Mouse (Mus musculus) macrophage (primary cell): Measurements from ENCODE around the gene Dapk3. TPM values are rescaled to one million over a fixed set of nuclear protein-coding genes. Genes with fewer than 3 reads are reported as not detected.
"Not testable (repeated sequence)": the region's sequence is repeated elsewhere in the genome, so short reads cannot be mapped to it uniquely, and the experiment has no call there.

Source experiments
- H3K27ac ChIP-seq: fragments of 350-480 bp; formaldehyde crosslinking; 2 replicates; pipeline ENCODE4 v1.9.0; 2021
- H3K36me3 ChIP-seq: fragments of 350-480 bp; formaldehyde crosslinking; 2 replicates; pipeline ENCODE4 v1.9.0; 2021; ENCODE audit errors: inconsistent target
- H3K4me3 ChIP-seq: fragments of 350-480 bp; formaldehyde crosslinking; 2 replicates; pipeline ENCODE4 v1.9.0; 2021; ENCODE audit errors: inconsistent target
- H3K79me2 ChIP-seq: fragments of 350-480 bp; formaldehyde crosslinking; 2 replicates; pipeline ENCODE4 v1.9.0; 2021; ENCODE audit errors: inconsistent target
- WGBS: methylation state at CpG from one replicate; pipeline ENCODE4 v1.1.7; 2026; ENCODE audit warnings: inconsistent platforms; ENCODE audit not compliant: missing documents; 5-methylcytosine and 5-hydroxymethylcytosine counted together
- polyA plus RNA-seq: library from polyadenylated mRNA; stranded (reverse); fragments of 250-400 nt; gene quantifications from 3 replicates; pipeline ENCODE4 v1.2.4, GENCODE M21; 2018; ENCODE audit warnings: inconsistent platforms

Gene Dapk3
- polyA plus RNA-seq, 1 experiment from 2014 or later: 57.0 TPM

DNA sequence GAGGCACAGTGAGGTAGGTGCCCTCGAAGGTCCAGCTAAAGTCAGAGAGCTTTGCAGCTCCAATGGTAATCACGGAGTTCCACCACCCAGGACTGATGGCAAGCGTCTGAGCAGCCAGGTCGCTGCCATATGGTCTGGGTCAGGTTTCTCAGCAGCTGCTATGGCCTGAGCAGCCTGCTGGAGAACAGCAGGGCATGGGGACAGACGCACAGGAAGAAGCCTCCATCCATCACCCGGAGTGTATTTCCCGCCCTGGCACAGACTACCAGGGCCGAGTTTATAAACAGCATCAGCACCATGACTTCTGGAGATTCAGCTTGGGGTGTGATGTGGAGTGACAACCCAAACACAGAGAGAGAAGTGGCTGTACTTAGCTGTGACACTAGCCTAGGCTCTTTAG lies 17.7 kb upstream of the Dapk3 start:
- no peak overlapping the region for H3K4me3 ChIP-seq
- WGBS: 94% methylated on average over 8 of the region's 8 CpGs
- peaks cover 73% of the 10 kb centered on the region for H3K79me2 ChIP-seq
- no peak overlapping the region for H3K27ac ChIP-seq
- H3K36me3 ChIP-seq: peaks cover 4% of the 10 kb centered on the region; the same call in 1 of the 2 replicates

DNA sequence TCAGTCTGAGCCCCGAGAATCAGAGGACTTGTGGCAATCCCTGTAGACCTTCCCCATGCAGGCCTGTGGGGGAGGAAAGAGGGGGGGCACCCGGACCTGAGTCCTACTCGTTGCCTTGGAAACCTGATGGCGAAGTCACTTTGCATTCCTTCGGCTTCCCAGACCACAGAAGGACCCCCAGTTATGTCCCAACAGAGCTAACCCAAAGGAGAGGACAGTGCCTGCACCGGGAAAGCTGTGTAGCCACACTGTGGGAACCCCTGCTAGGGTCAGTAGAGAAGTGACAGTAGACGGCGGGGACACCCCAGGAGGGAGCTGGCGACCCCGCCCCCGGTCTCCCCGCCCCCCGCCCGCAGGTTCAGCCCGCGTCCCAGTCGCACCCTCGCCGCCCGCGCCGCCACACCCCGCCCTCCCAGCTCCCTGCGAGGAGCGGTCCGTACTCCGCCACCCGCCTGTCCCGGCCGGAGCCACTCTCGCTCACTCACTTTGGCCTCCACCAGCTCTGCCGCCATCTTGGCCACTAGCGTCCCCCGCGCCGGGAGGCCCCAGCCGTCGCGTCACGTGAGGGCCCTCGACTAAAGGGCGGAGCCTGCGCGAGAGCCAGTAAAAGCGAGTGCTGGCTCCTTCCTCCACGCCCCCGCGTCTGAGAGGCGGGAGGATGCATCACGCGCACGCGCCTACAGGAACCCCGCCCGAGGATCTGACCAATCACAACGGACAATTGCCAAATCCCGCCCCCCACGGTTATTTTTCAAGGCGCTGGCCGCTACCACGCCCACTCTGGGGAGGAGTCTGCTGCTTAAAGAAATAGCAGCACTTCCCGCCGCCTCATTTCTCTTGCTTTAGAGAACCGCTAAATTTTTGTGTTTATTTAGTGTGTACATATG lies 15.4 kb upstream of the Dapk3 start, which contains the start of gene Pias4:
Pias4 (minus strand) TSS at position 724 of the 887 bp plus-strand sequence.
- WGBS: 1% methylated on average over 63 of the region's 64 CpGs
- Histone ChIP-seq H3K27ac (peak within 1 kb of the TSS; percentile 65), H3K4me3 (peak within 1 kb of the TSS; percentile 92), H3K79me2 (peaks cover 49% of the 10 kb centered on the region), H3K36me3 (no peaks in the 10 kb centered on the region; the same call in 1 of the 2 replicates)

DNA sequence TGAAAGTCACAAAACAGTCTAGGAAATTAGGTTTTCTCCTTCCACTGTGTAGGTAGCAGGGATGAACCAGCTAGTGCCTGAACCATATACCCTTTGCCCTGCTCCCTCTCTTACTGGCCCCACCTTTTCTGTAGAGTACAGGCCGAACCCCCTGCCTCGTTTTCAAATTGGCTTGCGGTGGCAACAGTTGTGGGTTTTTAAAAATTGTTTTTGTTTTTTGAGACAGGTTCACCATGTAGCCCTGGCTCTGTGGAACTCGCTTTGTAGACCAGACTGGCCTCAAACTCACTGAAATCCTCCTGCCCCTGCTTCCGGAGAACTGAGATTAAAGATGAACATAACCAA lies 14.7 kb upstream of the Dapk3 start:
- H3K4me3 ChIP-seq: peak overlapping the region; percentile 55
- H3K36me3 ChIP-seq: no peaks in the 10 kb centered on the region
- H3K79me2 ChIP-seq: peaks cover 43% of the 10 kb centered on the region
- WGBS: 4% methylated on average over 5 of the region's 5 CpGs
- peak overlapping the region; percentile 65 for H3K27ac ChIP-seq

DNA sequence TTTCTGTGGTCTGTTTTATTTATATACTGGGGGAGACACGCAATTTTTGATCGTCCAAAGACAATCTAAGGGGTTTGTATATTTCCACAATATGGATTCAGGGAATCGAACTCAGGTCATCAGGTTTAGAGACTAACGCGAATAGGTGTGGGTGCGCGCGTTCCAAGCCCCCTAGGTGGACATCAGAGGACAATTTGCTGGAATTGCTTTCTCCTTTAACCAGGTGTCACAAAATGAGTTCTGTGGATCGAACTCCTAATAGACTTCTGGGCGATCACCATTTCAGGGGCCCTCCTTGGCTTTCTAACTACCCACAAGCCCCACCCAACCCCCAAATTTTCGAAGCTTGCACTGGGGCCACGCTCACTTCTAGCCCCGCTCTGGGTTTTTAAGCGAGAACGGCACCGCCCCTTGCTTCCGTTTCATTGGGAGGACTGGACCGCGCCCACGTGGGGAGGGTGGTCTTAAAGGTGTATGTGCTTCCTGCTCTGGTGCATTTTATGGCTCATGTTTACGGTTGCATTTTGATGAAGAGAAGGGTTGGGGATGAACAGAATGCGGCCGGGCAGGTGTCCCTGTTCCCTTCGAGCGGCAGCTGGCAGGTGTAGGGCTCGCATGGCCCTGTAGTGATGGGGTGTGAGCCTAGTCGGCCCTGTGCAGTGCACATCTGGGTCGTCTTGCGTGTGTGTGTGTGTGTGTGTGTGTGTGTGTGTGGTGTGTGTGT lies 14.1 kb upstream of the Dapk3 start:
- WGBS: under 1% methylated on average over 27 of the region's 29 CpGs
- peak overlapping the region; percentile 65 for H3K27ac ChIP-seq
- H3K36me3 ChIP-seq: no peaks in the 10 kb centered on the region

DNA sequence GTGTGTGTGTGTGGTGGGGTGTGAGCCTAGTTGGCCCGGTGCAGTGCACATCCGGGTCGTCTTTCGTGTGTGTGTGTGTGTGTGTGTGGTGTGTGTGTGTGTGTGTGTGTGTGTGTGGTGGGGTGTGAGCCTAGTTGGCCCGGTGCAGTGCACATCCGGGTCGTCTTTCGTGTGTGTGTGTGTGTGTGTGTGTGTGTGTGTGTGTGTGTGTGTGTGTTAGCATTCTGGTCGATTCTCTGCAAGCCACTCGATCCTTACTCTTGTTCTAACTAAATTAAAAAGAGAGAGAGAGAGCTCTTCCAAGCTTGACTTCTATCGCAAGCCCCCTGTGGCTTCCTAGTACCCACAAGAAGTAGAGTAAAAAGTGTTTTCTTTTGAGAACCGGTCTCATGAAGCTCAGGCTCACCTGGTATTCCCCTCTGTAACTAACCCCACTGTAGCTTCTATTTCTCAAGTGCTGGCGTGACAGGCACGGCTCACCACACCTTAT lies 13.3 kb upstream of the Dapk3 start:
- WGBS: 18% methylated on average over 7 of the region's 14 CpGs
- H3K79me2 ChIP-seq: peaks cover 29% of the 10 kb centered on the region
- not testable (repeated sequence) for H3K36me3 ChIP-seq, H3K27ac ChIP-seq, H3K4me3 ChIP-seq

More for the DNA sequence above, 14.1 kb upstream of the Dapk3 start:
- H3K4me3 ChIP-seq: peak overlapping the region; percentile 55
- peaks cover 37% of the 10 kb centered on the region for H3K79me2 ChIP-seq

DNA sequence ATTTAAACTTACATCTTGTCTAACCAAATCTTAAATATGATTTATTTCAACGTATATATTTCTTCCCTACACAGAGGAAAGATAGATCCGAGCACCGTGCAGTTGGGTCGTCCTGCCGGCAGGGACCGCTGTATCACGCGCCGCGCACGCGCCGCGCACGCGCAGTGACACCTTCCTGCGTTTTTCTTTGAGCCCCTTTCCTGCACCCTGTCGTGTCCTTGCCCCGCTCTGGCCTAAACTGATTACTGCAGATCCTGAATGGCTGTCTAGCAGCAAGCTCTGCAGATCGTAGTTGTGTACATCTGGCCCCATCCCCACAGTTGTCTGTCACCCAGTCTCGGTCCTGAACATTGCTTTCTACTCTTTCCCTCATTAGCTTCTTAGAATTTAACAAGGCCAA lies 9.7 kb upstream of the Dapk3 start:
- Histone ChIP-seq H3K4me3 (no peak overlapping the region), H3K36me3 (peaks cover 6% of the 10 kb centered on the region; the same call in 1 of the 2 replicates), H3K27ac (peak overlapping the region; percentile 57), H3K79me2 (peaks cover 17% of the 10 kb centered on the region)
- 3% methylated on average over 21 of the region's 21 CpGs for WGBS

DNA sequence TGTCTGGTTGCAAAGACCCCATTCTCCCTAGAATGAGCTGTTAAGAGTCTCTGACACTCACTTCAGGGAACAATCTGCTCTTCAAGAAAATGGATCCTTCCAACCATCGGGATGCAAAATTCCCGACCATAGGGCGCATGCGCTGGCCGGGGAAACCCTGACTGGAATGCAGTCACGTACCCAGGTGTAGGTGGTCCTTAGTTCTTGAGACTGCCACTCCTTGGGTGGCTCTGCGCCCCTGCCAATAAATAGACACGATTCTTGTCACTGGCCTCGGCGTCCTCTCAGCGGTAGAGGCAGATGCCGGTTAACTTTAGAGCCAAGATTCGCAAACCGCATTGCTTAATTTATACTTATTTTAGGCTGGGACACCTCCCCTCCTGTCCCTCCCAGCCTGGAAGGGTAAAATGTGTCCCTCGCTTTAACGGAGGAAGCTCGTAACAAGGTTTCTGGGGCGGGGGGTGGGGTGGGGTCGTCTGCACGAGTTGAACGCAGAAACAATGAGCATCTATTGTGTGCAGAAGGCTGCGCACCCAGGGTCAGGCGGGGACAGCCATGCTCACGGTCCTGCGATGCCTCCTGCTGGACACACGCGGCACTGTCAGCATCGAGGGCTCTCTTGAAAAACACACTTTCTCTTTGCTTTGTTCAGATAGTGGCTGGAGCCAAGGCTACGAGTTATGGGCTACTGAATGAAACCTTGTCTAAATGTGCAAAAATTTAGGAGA lies 8.0 kb upstream of the Dapk3 start:
- 17% methylated on average over 29 of the region's 29 CpGs for WGBS
- Histone ChIP-seq H3K4me3 (no peak overlapping the region), H3K27ac (peak overlapping the region; percentile 33), H3K36me3 (peaks cover 23% of the 10 kb centered on the region), H3K79me2 (peaks cover 33% of the 10 kb centered on the region)

DNA sequence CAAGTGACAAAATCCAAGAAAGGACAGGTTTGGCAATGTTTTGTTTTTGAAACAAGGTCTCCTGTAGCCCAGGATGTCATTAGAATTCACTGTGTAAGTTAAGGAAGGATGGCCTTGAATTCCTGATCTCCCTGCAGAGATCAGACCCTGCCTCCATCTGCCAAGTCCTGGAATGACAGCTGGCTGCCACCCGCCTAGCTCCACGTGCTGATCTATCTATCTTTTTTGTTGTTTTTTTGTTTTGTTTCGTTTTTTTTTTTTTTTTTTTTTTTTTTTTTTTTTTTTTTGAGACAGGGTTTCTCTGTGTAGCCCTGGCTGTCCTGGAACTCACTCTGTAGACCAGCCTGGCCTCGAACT lies 7.5 kb upstream of the Dapk3 start:
- WGBS: 0% methylated on average over 1 of the region's 4 CpGs
- not testable (repeated sequence) for H3K4me3 ChIP-seq
- H3K27ac ChIP-seq: peak overlapping the region; percentile 33
- H3K36me3 ChIP-seq: peaks cover 28% of the 10 kb centered on the region
- peaks cover 39% of the 10 kb centered on the region for H3K79me2 ChIP-seq

DNA sequence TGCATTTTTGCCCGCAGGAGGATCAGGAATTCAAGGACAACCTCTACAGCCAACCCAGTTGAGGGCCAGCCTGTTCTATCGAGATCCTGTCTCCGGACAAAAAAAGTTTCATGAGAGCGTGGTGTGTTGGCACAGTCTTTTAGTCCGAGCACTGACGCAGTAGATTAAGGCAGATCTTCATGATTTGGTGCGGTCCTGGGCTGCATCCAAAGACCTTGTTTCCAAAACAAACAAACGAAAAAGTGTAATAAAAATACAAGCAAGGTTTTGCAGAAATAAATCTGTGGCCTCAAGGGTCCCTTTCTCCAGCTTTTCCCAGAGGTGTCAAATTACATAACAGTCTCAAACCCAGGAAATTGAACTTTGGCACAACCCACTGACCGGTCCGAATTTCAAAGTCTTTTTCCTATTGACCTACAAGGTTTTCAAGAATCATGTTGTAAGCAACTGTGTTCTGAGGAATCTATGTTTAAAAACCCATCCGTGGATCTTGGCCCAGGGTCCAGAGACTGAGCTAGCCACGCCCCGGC lies 6.8 kb upstream of the Dapk3 start:
- 23% methylated on average over 12 of the region's 13 CpGs for WGBS
- Histone ChIP-seq H3K4me3 (peak overlapping the region; percentile 6; the same call in 1 of the 2 replicates), H3K79me2 (peaks cover 45% of the 10 kb centered on the region), H3K36me3 (peaks cover 35% of the 10 kb centered on the region), H3K27ac (peak overlapping the region; percentile 31; the same call in 1 of the 2 replicates)

DNA sequence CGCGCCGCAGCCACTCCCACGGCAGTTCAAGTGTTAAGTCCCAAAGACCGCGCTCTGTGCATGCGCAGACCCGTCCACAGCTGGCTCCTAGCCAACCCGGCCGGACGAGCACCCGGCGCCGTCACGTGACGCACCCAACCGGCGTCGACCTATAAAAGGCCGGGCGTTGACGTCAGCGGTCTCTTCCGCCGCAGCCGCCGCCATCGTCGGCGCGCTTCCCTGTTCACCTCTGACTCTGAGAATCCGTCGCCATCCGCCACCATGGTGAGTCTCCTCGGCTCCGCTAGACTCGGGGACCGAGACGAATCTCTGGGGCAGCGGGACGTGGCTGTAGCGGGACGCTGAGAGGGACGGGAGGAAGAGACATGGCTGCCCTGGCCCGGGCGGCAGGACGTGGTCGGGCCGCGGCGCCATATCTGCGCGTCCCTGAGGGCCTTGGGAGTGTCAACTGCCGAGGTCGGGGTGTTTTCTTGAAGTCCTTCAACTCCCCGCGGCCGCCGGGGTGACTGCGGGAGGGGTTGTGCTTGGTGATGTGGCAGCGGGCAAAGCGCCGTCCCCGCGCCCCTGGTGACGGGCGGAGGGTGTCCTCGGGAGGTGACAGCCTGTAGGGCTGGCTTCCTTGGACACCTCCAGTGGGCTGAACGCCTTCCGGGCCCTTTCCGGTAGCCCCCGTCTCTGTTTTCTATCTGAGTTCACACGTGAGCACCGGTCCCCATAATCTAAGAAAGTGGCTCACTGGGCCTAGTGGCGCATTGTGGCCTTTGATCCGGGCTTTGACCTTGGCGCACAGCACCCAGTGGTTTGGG lies 6.1 kb upstream of the Dapk3 start, which contains the start of gene Eef2:
Eef2 (plus strand) TSS at position 166 of the 806 bp plus-strand sequence.
- under 1% methylated on average over 75 of the region's 77 CpGs for WGBS
- peaks cover 42% of the 10 kb centered on the region for H3K36me3 ChIP-seq
- peak within 1 kb of the TSS; percentile 94 for H3K4me3 ChIP-seq

DNA sequence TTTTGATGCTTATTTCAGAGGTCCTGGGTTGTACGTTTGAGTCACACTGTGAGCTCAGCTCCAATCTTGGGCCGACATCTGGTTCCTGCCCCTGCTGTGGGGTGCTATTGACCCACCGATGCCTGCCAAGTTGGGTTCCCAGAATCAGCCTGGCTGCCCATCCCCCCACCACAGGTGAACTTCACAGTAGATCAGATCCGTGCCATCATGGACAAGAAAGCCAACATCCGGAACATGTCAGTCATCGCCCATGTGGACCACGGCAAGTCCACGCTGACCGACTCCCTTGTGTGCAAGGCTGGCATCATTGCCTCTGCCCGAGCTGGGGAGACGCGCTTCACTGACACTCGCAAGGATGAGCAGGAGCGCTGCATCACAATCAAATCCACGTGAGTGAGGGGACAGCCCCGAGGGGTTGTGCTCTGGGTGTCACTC lies 5.3 kb upstream of the Dapk3 start:
- Histone ChIP-seq H3K79me2 (peaks cover 45% of the 10 kb centered on the region), H3K4me3 (peak overlapping the region; percentile 94), H3K36me3 (peaks cover 49% of the 10 kb centered on the region), H3K27ac (peak overlapping the region; percentile 65)
- WGBS: 22% methylated on average over 16 of the region's 16 CpGs

More for the DNA sequence above, 6.1 kb upstream of the Dapk3 start, which contains the start of gene Eef2:
- Histone ChIP-seq H3K79me2 (peaks cover 45% of the 10 kb centered on the region), H3K27ac (peak within 1 kb of the TSS; percentile 65)

DNA sequence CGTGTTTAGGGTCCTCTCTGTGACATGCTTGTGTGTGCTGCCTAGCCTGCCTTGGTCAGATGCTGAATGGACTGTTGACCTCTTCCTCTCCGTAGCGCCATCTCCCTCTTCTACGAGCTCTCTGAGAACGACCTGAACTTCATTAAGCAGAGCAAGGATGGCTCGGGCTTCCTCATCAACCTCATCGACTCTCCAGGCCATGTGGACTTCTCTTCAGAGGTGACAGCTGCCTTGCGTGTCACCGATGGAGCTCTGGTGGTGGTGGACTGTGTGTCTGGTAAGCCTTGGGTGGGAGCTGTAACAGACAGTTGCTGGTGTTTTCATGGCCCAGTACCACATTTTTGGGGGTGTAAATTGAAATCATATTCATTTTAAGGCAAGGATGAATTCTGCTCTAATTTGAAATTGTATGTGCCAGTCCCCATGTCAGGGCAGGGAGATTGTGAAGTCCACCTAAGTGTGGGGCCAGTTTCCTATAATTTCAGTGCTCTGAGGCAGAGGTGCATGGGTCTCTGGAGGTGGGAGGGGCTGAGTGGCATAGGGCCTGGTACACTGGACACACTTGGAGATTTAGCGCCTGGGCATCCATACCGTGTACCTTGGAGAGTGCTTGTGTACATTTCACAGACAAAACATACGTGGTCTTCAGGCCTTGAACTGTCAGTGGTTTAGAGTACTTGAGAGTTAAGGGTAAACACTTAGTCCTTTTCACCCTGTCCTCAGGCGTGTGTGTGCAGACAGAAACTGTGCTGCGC lies 4.7 kb upstream of the Dapk3 start:
- Histone ChIP-seq H3K27ac (peak overlapping the region; percentile 65), H3K79me2 (peaks cover 45% of the 10 kb centered on the region), H3K4me3 (peak overlapping the region; percentile 94), H3K36me3 (peaks cover 49% of the 10 kb centered on the region)
- WGBS: 74% methylated on average over 12 of the region's 14 CpGs

DNA sequence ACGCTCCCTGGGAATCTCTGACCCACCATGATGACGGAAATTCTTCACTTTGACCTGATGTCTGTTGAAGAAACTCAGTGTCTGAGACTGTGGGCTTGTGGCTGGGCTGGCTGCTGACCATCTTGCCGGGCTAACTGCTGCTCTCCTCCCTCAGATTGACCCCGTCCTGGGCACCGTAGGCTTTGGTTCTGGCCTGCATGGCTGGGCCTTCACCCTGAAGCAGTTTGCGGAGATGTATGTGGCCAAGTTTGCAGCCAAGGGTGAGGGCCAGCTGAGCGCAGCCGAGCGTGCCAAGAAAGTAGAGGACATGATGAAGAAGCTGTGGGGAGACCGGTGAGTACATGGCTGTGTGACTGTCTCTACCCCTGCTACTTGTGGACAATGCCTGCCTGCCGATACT lies 3.9 kb upstream of the Dapk3 start:
- no peak overlapping the region for H3K4me3 ChIP-seq
- no peak overlapping the region for H3K27ac ChIP-seq
- H3K36me3 ChIP-seq: peaks cover 49% of the 10 kb centered on the region
- H3K79me2 ChIP-seq: peaks cover 51% of the 10 kb centered on the region
- 93% methylated on average over 10 of the region's 11 CpGs for WGBS
